Mouse (Mus musculus) layer of hippocampus, postnatal 10 days (tissue): ENCODE data around the gene Ctnnal1. TPM values are rescaled to one million over a fixed set of nuclear protein-coding genes. Genes with fewer than 3 reads are reported as not detected.

Source experiments
- DNase-seq, 2 experiments: peaks; one replicate each; pipeline ENCODE4 v3.0.0; 2021; ENCODE audit warnings: low spot score in 2 of 2
- total RNA-seq, 2 experiments: library from RNA; stranded (reverse); gene quantifications; 2 replicates each; pipeline ENCODE4 v1.2.3; 2021

Ctnnal1 gene
- total RNA-seq, 2 experiments from 2014 or later = 13.1 to 17.6 TPM

DNA sequence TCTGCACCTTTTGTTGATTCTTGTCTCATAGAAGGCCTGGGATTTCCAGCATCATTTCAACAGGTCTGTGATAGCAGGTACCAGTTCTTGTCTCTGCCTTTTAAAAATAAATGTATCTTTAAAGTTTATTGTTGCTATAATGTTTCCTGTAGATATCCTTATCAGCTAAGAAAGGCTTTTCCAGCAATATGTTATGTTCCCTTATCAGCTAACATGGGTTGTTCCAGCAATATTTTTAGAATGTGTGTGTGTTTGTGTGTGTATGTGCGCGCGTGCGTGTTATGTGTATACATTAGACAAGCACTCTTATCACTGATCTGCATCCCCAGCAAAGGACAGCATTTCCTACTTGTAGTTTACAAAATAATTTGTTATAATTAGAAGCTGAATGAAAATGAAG is 3.4 kb downstream of the Ctnnal1 start:
- DNase-seq = no peak

- DNase-seq = no peak
These were observed 6.3 kb downstream of the Ctnnal1 start for GRCm38 (mm10) chr4:56858733-56859132.

GRCm38 (mm10) chr4:56856371-56856949 is 8.5 kb downstream of the Ctnnal1 start:
- no peak for DNase-seq

- DNase-seq = no peak
These were observed 9.1 kb downstream of the Ctnnal1 start for GRCm38 (mm10) chr4:56855935-56856334.

DNA sequence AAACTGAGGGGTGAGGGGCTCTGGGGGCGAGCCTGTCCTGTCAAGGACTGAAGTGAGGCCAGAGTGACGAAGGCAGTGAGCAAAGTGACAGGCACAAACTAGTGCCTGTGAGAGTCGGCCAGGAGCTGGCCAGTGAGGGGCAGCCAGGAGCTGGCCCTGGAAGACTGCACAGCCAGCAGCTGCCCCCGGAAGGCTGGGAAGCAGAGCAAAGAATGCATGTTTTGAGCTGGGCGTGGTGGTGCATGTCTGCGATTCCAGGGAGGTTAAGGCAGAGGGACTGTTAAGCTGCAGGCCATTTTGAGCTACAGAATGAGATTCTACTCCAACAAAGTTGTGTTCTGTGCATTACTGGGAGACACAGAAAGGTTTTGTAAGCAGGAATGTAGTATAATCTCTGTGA is 14.3 kb downstream of the Ctnnal1 start:
- no peak for DNase-seq

GRCm38 (mm10) chr4:56848044-56848443 is 16.9 kb downstream of the Ctnnal1 start:
- DNase-seq = no peak

GRCm38 (mm10) chr4:56847400-56847799 is 17.6 kb downstream of the Ctnnal1 start:
- DNase-seq = no peak

DNA sequence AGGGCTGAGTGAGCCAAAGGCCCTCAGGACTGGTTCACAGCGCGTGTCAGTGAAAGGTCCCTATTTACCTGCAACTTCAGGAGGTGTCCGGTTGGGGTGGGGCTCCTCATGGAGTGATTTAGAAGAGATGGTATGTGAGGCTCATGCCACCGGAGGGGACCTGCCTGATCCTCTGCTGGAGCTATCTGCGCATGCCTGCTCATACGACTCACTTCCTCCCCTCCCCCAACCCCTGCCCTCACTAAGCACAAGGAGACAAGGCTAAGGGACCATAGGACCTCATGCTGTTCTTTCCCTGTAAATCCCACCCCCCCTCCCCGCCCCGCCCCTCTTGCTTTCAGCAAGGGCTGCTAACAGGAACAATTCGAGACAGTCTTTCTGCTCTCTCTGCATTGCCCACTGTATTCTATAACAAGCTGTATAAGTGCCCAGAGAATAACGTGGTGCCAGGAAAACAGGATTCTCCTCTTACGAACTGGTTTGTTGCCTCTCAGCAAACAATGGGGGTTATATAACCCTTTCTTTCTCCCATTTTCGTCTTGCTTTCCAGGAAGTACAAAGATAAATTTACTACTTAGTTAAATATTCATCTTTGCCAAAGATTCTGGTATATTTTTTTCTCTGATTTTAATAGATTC is 19.0 kb downstream of the Ctnnal1 start:
- no peak for DNase-seq

DNA sequence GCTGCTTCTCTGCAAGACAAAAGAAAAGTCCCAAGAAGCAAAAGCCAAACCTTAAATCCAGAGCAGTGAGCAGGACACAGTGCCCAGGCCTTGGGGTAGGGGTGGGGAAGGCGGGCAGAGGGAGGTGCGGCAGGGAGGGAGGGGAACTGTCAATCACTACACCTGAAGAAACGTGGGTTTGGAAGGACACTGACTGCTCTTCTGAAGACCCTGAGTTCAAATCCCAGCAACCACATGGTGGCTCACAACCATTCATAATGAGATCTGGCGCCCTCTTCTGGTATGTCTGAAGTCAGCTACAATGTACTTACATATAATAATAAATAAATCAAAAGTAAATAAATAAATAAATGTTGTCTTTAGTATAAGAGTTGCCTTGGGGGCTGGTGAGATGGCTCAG is 20.1 kb downstream of the Ctnnal1 start:
- DNase-seq = no peak

DNA sequence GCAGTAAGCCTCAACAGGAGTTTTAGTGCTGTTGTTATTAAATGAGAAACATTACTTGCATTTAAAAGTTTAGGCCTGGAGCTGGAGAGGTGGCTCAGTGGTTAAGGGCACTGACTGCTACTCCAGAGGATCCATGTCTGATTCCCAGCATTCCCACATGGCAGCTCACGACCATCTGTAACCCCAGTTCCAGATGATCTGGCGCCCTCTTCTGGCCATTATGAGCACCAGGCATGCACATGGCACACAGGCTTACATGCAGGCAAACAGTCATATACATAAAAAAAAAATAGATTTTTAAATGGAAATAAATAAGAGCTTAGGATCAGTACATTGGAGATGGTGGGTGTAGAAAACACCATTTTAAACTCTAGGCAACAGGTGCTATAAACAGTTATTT is 21.0 kb downstream of the Ctnnal1 start:
- no peak for DNase-seq

DNA sequence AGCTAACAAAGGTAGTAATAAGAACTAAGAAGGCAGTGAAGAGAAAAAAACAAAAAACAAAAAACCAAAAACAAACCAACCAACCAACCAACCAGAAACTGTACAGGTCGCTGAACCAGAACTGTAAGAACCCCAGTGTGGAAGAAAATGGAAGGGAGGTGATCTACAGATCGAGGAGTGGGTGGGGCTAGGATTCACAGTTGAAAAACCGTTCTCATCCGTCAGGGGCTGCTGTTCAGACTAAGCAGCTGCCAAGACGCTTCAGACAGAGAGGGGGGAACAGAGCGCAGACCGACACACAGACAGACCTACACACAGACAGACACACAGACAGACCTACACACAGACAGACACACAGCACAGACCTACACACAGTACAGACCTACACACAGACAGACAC is 22.5 kb downstream of the Ctnnal1 start:
- no peak for DNase-seq

DNA sequence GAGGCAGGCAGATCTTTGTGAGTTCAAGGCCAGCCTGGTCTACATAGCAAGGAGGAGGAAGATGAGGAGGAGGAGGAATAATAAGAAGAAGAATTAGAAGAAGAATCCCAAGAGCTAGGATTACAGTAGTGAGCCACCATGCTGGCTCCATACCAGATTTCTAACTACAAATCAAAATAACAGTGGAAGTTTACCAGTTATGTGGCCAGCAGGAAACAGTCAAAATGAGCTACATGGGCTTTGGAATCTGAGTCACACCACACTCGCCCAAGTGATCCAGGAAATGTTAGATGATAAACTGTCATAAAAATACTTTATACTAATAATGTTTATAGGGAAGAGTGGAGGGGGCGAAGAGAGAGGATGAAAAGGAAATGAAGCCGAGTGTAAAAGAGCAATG is 24.7 kb downstream of the Ctnnal1 start:
- no peak for DNase-seq

DNA sequence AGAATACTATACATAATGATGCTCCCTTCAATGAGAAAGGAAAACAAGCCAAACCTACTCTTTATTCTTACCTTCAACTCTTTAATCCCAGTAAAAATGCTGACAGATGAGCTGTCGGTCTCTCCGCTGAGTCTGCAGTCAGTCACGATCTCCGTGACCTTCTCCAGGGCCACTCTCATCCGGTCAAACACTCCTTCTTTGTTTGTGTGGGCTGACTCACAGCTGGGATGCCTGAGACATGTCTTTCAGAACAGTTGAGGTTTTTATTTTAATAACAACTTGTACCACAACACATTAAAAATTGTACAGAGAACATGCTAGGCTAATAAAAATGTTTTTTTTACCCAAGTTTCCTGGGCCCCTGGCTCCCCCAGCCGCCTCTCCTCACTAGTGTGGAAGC is 27.3 kb downstream of the Ctnnal1 start:
- DNase-seq = no peak

DNA sequence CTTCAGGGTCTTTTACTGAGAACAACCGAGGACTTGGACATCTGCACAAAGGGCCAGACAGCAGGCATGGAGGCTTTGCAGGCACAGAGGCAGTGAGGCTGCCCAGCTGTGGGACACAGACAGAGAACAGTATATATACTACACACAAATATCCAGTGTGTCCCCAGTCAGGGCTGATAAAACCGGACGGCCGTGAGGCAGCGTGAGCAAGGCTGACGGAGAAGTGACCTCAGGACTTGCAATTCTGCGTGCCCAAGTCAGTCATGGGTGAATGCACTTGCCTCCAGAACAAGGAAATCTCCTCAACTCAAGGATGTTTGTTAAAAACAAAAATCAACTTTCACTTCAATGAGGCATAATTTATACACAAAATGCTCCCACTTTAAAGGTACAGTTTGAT is 33.0 kb downstream of the Ctnnal1 start:
- no peak for DNase-seq

GRCm38 (mm10) chr4:56831013-56831609 is 33.9 kb downstream of the Ctnnal1 start:
- no peak for DNase-seq

GRCm38 (mm10) chr4:56829511-56829921 is 35.5 kb downstream of the Ctnnal1 start:
- peak; percentile 18 to 49 for DNase-seq

- no peak for DNase-seq
These were observed 36.1 kb downstream of the Ctnnal1 start for GRCm38 (mm10) chr4:56828932-56829331.

GRCm38 (mm10) chr4:56824231-56824630 is 40.8 kb downstream of the Ctnnal1 start:
- DNase-seq = no peak

GRCm38 (mm10) chr4:56820017-56820550 is 44.9 kb downstream of the Ctnnal1 start:
- DNase-seq = no peak

GRCm38 (mm10) chr4:56815131-56815530 is 49.9 kb downstream of the Ctnnal1 start:
- DNase-seq = no peak

DNA sequence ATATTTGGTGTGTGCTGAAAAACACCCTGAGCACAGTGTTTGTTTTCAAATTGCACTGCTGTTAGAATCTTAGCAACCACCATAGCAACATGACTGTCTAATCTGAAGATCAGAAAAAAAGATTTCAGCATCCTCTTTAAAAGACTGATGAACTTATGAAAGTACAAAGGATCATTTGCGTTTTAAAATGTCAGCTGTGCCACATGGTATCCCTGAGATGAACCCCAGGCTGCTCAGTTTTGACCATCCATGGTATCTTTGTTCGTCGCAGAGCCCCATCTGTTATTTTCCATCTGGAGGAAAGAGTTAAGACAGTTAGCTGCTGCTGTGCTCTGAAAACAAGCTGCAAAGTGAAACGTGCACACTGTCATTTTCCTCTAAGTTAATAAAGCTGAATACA is 52.9 kb downstream of the Ctnnal1 start:
- no peak for DNase-seq

- no peak for DNase-seq
These were observed 53.3 kb downstream of the Ctnnal1 start for GRCm38 (mm10) chr4:56811642-56812041.

DNA sequence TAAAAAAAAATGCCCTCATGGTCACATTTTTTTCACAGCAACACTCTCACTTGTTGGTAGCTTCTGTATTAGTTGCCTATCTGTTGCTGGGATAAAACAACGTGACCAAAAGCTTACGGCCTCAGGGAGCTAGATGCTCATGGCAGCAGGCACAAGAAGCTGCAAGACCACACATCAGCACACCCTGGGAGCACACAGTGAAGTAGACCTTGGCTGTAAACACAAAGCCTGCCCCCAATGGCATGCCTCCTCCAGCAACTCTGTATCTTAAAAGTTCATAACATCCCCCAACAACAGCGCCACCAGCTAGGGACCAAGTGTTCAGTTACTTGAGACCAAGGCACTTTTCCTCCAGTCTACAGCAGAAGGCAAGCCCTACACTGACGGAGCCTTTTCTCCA is 55.9 kb downstream of the Ctnnal1 start:
- DNase-seq = no peak
